Mouse (Mus musculus): ENCODE measurements around the gene Gm20388. TPM values are rescaled to one million over a fixed set of nuclear protein-coding genes. Genes with fewer than 3 reads are reported as not detected.

The Gm20388 gene
- total RNA-seq, 4 experiments from 2014 or later = 0.17 to 15.1 (median 6.6) TPM

- no peak for DNase-seq (ENCODE audit: low spot score in 2 of 2)
Measured at GRCm38 (mm10) chr8:121761480-121761879, 1850.8 kb downstream of the Gm20388 start.

GRCm38 (mm10) chr8:121762999-121763699 is 1852.5 kb downstream of the Gm20388 start:
- no peak for DNase-seq (ENCODE audit: low spot score in 2 of 2)

- DNase-seq (ENCODE audit: low spot score in 2 of 2) = no peak
Measured at GRCm38 (mm10) chr8:121763700-121764013, 1853.0 kb downstream of the Gm20388 start.

- no peak for DNase-seq (ENCODE audit: low spot score in 2 of 2)
Measured at GRCm38 (mm10) chr8:121765594-121766138, 1855.0 kb downstream of the Gm20388 start.

- no peak for DNase-seq (ENCODE audit: low spot score in 2 of 2)
Measured at GRCm38 (mm10) chr8:121769095-121769494, 1858.5 kb downstream of the Gm20388 start.

- DNase-seq (ENCODE audit: low spot score in 2 of 2) = no peak
Measured at GRCm38 (mm10) chr8:121769621-121770020, 1859.0 kb downstream of the Gm20388 start.

GRCm38 (mm10) chr8:121770845-121771752 is 1860.5 kb downstream of the Gm20388 start:
- DNase-seq (ENCODE audit: low spot score in 2 of 2) = no peak

GRCm38 (mm10) chr8:121773876-121774275 is 1863.2 kb downstream of the Gm20388 start:
- no peak for DNase-seq (ENCODE audit: low spot score in 2 of 2)

- no peak for DNase-seq (ENCODE audit: low spot score in 2 of 2)
Measured at GRCm38 (mm10) chr8:121782493-121782892, 1871.9 kb downstream of the Gm20388 start.

- no peak for DNase-seq (ENCODE audit: low spot score in 2 of 2)
Measured at GRCm38 (mm10) chr8:121786542-121786941, 1875.9 kb downstream of the Gm20388 start.

GRCm38 (mm10) chr8:121788786-121789185 is 1878.1 kb downstream of the Gm20388 start:
- no peak for DNase-seq (ENCODE audit: low spot score in 2 of 2)

- no peak for DNase-seq (ENCODE audit: low spot score in 2 of 2)
Measured at GRCm38 (mm10) chr8:121792159-121792558, 1881.5 kb downstream of the Gm20388 start.

GRCm38 (mm10) chr8:121792627-121793026 is 1882.0 kb downstream of the Gm20388 start:
- no peak for DNase-seq (ENCODE audit: low spot score in 2 of 2)

- DNase-seq (ENCODE audit: low spot score in 2 of 2) = no peak
Measured at GRCm38 (mm10) chr8:121794151-121794550, 1883.5 kb downstream of the Gm20388 start.

GRCm38 (mm10) chr8:121795461-121795860 is 1884.8 kb downstream of the Gm20388 start:
- no peak for DNase-seq (ENCODE audit: low spot score in 2 of 2)

- no peak for DNase-seq (ENCODE audit: low spot score in 2 of 2)
Measured at GRCm38 (mm10) chr8:121796406-121796805, 1885.8 kb downstream of the Gm20388 start.

GRCm38 (mm10) chr8:121798401-121798800 is 1887.8 kb downstream of the Gm20388 start:
- DNase-seq (ENCODE audit: low spot score in 2 of 2) = no peak

- DNase-seq (ENCODE audit: low spot score in 2 of 2) = no peak
Measured at GRCm38 (mm10) chr8:121804829-121805228, 1894.2 kb downstream of the Gm20388 start.

- DNase-seq (ENCODE audit: low spot score in 2 of 2) = no peak
Measured at GRCm38 (mm10) chr8:121806126-121806525, 1895.5 kb downstream of the Gm20388 start.

- no peak for DNase-seq (ENCODE audit: low spot score in 2 of 2)
Measured at GRCm38 (mm10) chr8:121808032-121808431, 1897.4 kb downstream of the Gm20388 start.

GRCm38 (mm10) chr8:121809524-121810155 is 1899.0 kb downstream of the Gm20388 start:
- no peak for DNase-seq (ENCODE audit: low spot score in 2 of 2)

- DNase-seq (ENCODE audit: low spot score in 2 of 2) = no peak
Measured at GRCm38 (mm10) chr8:121811502-121811901, 1900.9 kb downstream of the Gm20388 start.
